Mouse (Mus musculus): ENCODE measurements around the gene Gpc6.

- TF ChIP-seq POLR2A (IDR thresholded peaks at IDR 0.05; ENCODE audit: low read depth, low read length), result no peak
- TF ChIP-seq CTCF (IDR thresholded peaks at IDR 0.05; ENCODE audit: borderline replicate concordance, insufficient read depth, low read length), result no peak
Measured at GRCm38 (mm10) chr14:117376822-117377376, 451.8 kb downstream of the Gpc6 start.
